ENCODE assay signal across 8 mouse cellular contexts in genomic region chr15:84053859-84054258, GRCm38 (mm10). TPM values are rescaled to one million over a fixed set of nuclear protein-coding genes. Genes with fewer than 3 reads are reported as not detected.
DNase-seq lines count a peak whose midpoint lies in the region; ATAC-seq and TF ChIP-seq lines count a peak whose summit lies in the region.

No protein-coding gene starts in this region.

- no peaks in the 10 kb centered on the region for H3K9me3 ChIP-seq in liver, embryonic 12.5 days (replicated peaks)
- H3K9me3 ChIP-seq in forebrain, postnatal 0 days (ENCODE audit: low read length), result no peaks in the 10 kb centered on the region

- no peak for ATAC-seq in liver, embryonic 12.5 days
- peak; percentile 95 for ATAC-seq in forebrain, postnatal 0 days

- no peak overlapping the region for H3K4me2 ChIP-seq in liver, embryonic 12.5 days
- peak overlapping the region; percentile 17; the same call in 1 of the 2 replicates for H3K4me2 ChIP-seq in forebrain, postnatal 0 days (ENCODE audit: low read depth)

- TF ChIP-seq CTCF in cerebellum, adult 2 months (IDR thresholded peaks at IDR 0.05; ENCODE audit: borderline replicate concordance, insufficient read depth, low read depth, low read length), result peak; percentile 92
- TF ChIP-seq CTCF in forebrain, postnatal 0 days (IDR thresholded peaks at IDR 0.05; ENCODE audit: low read depth), result peak; percentile 97
- TF ChIP-seq CTCF in small intestine, adult 2 months (IDR thresholded peaks at IDR 0.05; ENCODE audit: extremely low read depth, insufficient read length, insufficient replicate concordance, low read depth, low read length), result peak; percentile 72; the same call in 1 of the 2 replicates

- H3K4me1 ChIP-seq in liver, embryonic 12.5 days, result no peaks in the 10 kb centered on the region
- H3K4me1 ChIP-seq in cerebellum, adult 2 months (ENCODE audit: control insufficient read depth, insufficient read depth, low read length), result 0 out of 2 replicates have a peak, but pooled peaks cover 3% of the 10 kb centered on the region
- peaks cover 3% of the 10 kb centered on the region; the same call in 1 of the 2 replicates for H3K4me1 ChIP-seq in forebrain, postnatal 0 days (ENCODE audit: insufficient read depth)
- H3K4me1 ChIP-seq in small intestine, adult 2 months (ENCODE audit: control insufficient read depth, insufficient read depth, insufficient read length, low read length), result no peaks in the 10 kb centered on the region

- H3K4me3 ChIP-seq in liver, embryonic 12.5 days, result no peak overlapping the region
- no peak overlapping the region for H3K4me3 ChIP-seq in cerebellum, adult 2 months (replicated peaks; ENCODE audit: insufficient read depth, low read depth, low read length)
- H3K4me3 ChIP-seq in forebrain, postnatal 0 days (ENCODE audit: low read depth, low read length), result no peak overlapping the region
- no peak overlapping the region for H3K4me3 ChIP-seq in small intestine, adult 2 months (ENCODE audit: low read depth, low read length)

- TF ChIP-seq POLR2A in cerebellum, adult 2 months (IDR thresholded peaks at IDR 0.05; ENCODE audit: borderline replicate concordance, insufficient read depth, low read length), result no peak
- no peak for TF ChIP-seq POLR2A in small intestine, adult 2 months (IDR thresholded peaks at IDR 0.05; ENCODE audit: low read depth, low read length)

- no peak overlapping the region for H3K9ac ChIP-seq in liver, embryonic 12.5 days
- H3K9ac ChIP-seq in forebrain, postnatal 0 days, result 0 out of 2 replicates have a peak overlapping the region, but pooled peaks have one; percentile 10

- H3K27me3 ChIP-seq in liver, embryonic 12.5 days (replicated peaks), result peaks cover 6% of the 10 kb centered on the region; the same call in 1 of the 2 replicates
- no peaks in the 10 kb centered on the region for H3K27me3 ChIP-seq in cerebellum, adult 2 months (ENCODE audit: control insufficient read depth, insufficient read depth, low read length)
- no peaks in the 10 kb centered on the region for H3K27me3 ChIP-seq in forebrain, postnatal 0 days (ENCODE audit: insufficient read depth, low read length)
- no peaks in the 10 kb centered on the region for H3K27me3 ChIP-seq in small intestine, adult 2 months (ENCODE audit: control insufficient read depth, insufficient read depth, low read length)

- peak; percentile 59 for DNase-seq in liver
- DNase-seq in cerebellum, adult 2 months, result peak; percentile 73 to 85
- peak; percentile 94 for DNase-seq in forebrain, postnatal 0 days
- DNase-seq in heart, postnatal 4 days, result peak; percentile 89
- peak; percentile 81 to 92 for DNase-seq in layer of hippocampus, postnatal 25 days (ENCODE audit: extremely low spot score in 1 of 2, low spot score in 1 of 2)
- peak; percentile 80 for DNase-seq in mesoderm, embryonic 11.5 days (ENCODE audit: low read depth, low spot score)

- H3K27ac ChIP-seq in liver, embryonic 12.5 days, result no peak overlapping the region
- H3K27ac ChIP-seq in cerebellum, adult 2 months (ENCODE audit: insufficient read depth, low read length), result no peak overlapping the region
- peak overlapping the region; percentile 73 for H3K27ac ChIP-seq in forebrain, postnatal 0 days (ENCODE audit: low read depth, low read length)
- no peak overlapping the region for H3K27ac ChIP-seq in small intestine, adult 2 months (ENCODE audit: insufficient read depth, low read depth, low read length)

- H3K36me3 ChIP-seq in liver, embryonic 12.5 days, result no peaks in the 10 kb centered on the region
- no peaks in the 10 kb centered on the region for H3K36me3 ChIP-seq in forebrain, postnatal 0 days (ENCODE audit: insufficient read depth)
- H3K36me3 ChIP-seq in small intestine, adult 2 months (ENCODE audit: control insufficient read depth, insufficient read depth, low read length), result no peaks in the 10 kb centered on the region

- WGBS in liver, embryonic 12.5 days (ENCODE audit: insufficient replicate concordance), result 44% methylated on average over 9 of the region's 9 CpGs
- 8% methylated on average over 9 of the region's 9 CpGs for WGBS in cerebellum, adult 2 months
- WGBS in forebrain, postnatal 0 days, result 16% methylated on average over 9 of the region's 9 CpGs
- 39% methylated on average over 9 of the region's 9 CpGs for WGBS in small intestine, adult 2 months

RNA-seq across cellular contexts. Expression of gene Efcab6, which starts 11.3 kb away (rescaled TPM):
- not detected in 2 replicates for polyA plus RNA-seq in liver, embryonic 12.5 days (2016; fragmentation: Nextera tagmentation; extraction: Ambion mirVana)
- 0.32 and 0.70 TPM in 2 replicates for polyA plus RNA-seq in cerebellum, adult 2 months (2012; rRNA removed)
- total RNA-seq in forebrain, postnatal 0 days (2014; rRNA removed), result 6.0 and 9.2 TPM in 2 replicates
- polyA plus RNA-seq in forebrain, postnatal 0 days (2015; fragmentation: Nextera tagmentation; extraction: Ambion mirVana), result 3.2 and 4.4 TPM in 2 replicates
- total RNA-seq in heart, postnatal 4 days (2021), result not detected
- 1 to 10 TPM; 4.5 to 9.4 TPM for total RNA-seq in layer of hippocampus, postnatal 25 days (2021)
- polyA plus RNA-seq in small intestine, adult 2 months (2012; rRNA removed), result not detected in 2 replicates

RNA-seq across cellular contexts. Expression of gene Sult4a1, which starts 51.7 kb away (rescaled TPM):
- polyA plus RNA-seq in liver, embryonic 12.5 days (2016; fragmentation: Nextera tagmentation; extraction: Ambion mirVana), result 0.14 and 0.18 TPM in 2 replicates
- 334 and 363 TPM in 2 replicates for polyA plus RNA-seq in cerebellum, adult 2 months (2012; rRNA removed)
- total RNA-seq in forebrain, postnatal 0 days (2014; rRNA removed), result 157 and 179 TPM in 2 replicates
- 132 and 140 TPM in 2 replicates for polyA plus RNA-seq in forebrain, postnatal 0 days (2015; fragmentation: Nextera tagmentation; extraction: Ambion mirVana)
- total RNA-seq in heart, postnatal 4 days (2021), result under 1 TPM; 0.19 to 0.38 TPM
- total RNA-seq in layer of hippocampus, postnatal 25 days (2021), result 100 to 1,000 TPM; 320 to 354 TPM
- 0.75 and 1.6 TPM in 2 replicates for polyA plus RNA-seq in small intestine, adult 2 months (2012; rRNA removed)

Comparison
In these comparisons a context has a peak if more than half of its experiments do, and no peak if none do; other contexts are left out.
1. RNA of gene Sult4a1, which starts 51.7 kb away (polyA plus RNA-seq): 334 to 363 TPM in cerebellum, adult 2 months and 132 to 140 TPM in forebrain, postnatal 0 days; 0.75 to 1.6 TPM in small intestine, adult 2 months and 0.14 to 0.18 TPM in liver, embryonic 12.5 days; every median in the first group is over 10 times any median in the second.
2. Peak in every context shown above with its lines, with median percentiles within 50 percentile points of each other: DNase-seq and CTCF ChIP-seq.